Mouse (Mus musculus): ENCODE measurements at regions not wholly inside any gene's neighbourhood (a gene's known extent, or its start where the extent isn't known, plus 50 kb on each side); places are given as distances from the start of the nearest gene placed in this dataset.

DNA sequence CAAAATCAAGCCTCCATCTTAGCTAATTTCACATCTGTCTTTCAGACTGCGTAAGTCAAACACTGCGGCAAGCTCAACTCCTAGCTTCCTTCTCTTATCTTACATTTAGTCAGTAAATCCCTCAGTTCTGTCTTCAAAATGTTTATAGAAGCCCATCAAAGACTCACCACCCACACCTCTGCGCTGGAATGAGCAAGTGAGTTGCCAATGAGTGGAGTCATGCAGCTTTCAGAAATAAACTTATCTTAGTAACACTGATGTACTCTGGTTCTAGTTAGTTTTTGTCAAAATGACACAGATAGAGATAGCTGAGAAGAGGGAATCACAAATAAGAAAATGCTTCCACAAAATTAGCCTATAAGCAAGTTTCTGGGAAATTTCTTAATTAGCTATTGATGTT lies 280.7 kb upstream of the Prkd1 start:
- DNase-seq = no peak

DNA sequence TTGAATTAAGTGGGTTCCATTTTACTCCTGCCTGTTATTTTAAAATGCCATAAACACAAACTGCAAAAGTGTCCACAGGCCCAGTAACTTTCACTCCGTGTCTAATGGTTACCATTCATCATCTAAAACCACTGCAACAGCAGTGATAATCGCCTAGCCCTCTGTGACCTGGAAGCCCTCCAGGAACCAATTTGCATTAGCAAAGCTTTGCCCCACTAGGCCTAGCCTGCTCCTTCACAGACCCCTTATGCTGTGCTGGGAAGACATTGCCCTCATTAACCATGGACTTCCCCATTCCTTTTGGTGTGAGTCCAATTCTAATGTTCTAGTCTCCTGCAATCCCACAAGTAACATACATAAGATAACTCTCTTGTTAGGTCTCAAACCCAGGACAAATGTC lies 277.3 kb upstream of the Prkd1 start:
- DNase-seq = no peak

DNA sequence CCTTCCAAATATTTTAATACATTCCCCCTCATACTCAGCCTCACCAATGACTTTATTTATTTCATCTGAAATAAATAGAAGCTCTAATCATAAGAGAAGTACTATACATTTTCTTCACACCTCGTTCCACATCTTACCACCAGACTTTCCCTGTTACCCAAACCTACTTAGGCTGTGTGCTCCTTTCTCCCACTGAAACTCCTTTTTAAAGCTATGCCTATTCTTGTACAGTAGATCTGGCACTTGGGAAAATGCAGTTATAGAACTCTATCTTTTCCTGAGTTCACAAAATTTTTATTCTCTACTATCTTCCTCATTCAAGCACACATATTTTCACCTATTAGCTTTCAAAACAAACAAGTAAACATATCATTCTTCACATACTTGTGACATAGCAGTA lies 272.8 kb upstream of the Prkd1 start:
- DNase-seq = no peak

DNA sequence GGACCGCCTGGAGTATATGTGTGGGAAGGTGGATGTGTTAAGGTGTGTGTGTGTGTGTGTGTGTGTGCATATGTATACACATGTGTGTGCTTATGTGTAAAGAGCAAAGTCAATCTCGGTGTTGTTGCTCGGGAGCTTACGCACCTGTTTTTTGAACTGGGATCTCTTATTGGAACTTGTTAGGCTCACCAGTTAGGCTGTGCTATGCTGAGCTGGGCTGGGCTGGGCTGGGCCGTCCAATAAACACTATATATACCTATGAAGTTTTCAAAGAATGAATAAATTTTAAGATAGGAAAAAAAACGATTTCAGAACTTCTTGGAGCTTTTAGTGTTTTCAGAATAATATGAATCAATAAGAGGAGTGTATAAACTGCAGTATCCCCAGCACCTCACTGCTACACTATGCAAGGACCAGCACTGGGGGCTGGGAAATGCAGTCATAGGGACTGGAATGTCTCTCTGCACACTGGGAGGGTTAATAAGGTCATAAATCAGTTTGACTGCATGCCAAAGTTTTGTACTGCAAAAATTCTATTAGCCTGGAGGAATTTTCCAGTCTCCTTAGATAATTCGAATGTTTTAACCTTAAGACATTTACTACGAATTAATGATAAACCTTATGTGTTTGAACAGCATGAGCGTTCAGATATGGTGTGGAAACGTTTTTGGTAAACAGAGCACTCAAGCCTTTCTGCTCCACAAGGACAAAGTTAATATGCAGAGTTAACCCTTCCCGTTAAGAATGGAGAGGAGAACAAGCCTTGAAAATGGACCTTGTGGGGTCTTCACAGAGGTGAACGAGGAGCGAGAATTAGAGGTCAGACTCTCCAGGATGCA lies 250.9 kb upstream of the Prkd1 start:
- no peak for DNase-seq

DNA sequence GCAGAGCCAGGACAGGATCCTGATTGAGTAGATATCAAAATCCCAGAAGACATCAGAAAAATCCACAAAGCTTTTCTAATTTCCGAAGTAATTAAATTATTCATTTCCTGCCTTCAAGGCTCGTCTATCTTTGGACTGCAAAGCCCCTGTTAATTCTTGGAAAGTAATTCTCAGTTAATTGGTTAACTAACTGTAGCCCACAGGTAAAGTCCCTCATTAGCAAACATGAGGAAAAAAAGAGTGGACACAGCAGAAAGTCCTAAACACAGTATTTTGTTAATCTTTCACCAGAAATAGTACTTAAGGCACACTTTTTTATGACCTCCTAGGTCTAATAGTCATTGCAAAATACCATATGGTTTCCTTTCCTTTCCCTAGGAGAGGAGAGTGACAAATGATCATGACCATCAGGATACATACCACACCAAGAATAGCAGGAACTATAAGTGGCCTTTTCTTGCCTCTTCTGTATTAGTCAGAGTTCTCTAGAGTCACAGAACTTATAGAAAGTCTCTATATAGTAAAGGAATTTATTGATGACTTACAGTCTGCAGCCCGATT lies 248.8 kb upstream of the Prkd1 start:
- DNase-seq = no peak

DNA sequence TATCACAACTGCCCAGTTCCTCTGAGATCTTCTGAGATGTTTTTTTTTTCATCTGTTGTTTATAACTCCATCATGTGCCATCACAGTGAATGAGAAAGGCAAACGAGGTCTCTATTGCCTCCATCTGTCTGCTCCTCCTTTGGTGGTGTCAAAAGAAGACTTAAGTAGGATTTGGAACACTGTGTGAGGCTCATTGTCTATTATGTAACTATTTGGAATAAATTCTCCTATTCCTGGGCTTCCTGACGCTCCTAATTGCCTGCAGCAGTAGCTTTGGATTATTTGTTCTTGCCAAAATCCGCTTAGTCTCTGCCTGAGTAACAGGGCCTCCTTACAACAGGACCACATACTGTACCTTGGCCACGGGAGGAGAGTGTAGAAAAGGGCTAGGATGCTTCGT lies 244.7 kb upstream of the Prkd1 start:
- DNase-seq = no peak

DNA sequence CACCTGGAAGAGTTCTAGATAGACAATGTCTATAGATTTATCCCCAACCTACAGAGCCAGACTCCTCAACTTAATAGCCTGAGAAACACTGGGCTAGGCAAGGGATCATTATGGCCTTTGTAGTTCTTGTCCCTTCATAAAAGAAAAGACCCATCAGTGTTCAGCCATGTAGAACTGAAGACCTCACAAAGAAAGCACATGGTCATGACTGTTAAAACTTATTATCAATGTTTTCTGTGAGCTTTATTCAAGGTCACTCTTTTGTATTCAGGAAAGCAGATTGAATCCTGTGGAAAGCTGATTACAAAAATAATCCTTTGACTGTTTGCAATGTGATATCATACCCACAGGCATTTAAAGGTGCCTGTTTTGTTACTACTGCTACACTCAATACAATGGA lies 226.9 kb upstream of the Prkd1 start:
- DNase-seq = no peak

DNA sequence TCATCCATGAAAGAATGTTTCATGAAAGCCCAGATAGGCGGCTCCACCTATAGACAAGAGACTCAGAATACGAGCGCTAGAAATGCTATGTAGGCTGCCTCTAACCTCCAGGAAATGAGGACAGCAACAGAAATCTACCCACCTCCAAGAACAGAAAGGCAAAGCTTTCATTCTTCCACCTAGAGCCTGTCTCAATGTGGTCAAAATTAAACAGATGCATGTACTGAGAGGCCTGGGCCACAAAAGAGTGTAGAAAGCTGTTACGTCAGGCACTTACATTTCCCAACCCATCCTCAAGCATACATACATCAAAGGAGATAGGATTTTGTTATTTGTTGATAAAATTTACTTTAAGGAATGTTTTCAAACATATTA lies 225.1 kb upstream of the Prkd1 start:
- no peak for DNase-seq

DNA sequence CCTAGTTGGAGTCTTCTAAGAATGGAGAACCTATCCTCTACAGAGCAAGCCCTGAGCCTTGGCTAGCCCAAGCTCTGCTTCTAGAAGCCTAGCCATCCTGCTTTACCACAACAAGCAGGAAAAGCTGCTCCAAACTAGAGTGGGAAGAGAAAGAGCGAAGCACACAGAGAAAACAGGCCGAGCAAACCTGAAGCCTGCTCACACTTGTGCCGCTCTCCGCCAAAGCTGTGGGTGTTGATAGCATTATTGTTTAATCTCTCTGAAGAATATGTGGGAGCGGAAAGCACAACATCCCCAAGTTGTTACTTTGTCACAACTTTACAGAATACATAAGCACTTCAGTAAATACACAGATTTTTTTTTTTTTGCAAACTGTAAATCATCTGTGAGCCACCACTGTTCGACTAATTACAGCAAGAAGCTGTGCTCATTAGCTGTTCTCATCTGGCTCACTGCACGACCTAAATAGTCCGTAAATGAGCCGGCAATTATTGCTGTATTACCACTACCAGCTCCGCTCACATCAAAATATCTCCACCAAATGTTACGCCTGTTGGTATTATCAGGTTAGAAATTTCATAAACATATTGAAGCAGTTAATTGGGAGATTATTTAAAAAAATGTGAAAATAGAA lies 224.6 kb upstream of the Prkd1 start:
- no peak for DNase-seq

DNA sequence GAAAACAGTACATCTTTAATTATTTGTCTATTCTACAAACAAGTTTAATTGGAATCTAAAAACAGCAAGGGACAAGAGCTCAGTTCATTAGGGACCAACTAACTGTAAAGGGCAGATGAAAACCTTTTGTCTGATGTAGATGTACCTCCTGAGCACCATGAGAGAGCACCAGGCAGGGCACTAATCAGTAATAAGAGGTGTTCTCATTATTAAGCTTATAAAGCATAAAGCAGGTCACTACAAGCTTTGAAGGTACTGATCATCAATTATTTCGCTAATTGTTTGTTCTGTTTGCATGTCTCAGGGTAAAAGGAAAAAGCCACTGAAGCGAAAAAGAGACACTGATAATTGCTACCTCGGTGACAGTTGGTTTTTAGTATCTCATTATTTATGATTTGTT lies 202.7 kb upstream of the Prkd1 start:
- DNase-seq = no peak

DNA sequence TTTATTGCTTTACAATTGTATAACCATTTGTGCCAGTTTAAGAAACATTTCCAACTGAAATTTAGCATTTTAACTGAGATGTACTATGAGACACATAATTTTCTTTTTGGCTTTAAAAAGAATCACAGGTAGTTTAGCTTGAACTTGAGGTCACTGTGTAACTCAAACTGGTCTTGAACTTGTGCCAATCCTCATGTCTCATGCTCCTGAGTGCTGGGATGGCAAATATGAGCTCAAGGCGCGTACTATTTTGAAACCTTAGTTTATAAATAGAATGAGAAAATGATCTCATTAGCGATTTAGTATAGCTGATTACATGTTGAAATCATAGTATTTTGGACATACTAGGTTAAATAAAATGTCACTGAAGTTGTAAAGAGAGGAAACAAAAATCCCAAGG lies 199.1 kb upstream of the Prkd1 start:
- DNase-seq = no peak

DNA sequence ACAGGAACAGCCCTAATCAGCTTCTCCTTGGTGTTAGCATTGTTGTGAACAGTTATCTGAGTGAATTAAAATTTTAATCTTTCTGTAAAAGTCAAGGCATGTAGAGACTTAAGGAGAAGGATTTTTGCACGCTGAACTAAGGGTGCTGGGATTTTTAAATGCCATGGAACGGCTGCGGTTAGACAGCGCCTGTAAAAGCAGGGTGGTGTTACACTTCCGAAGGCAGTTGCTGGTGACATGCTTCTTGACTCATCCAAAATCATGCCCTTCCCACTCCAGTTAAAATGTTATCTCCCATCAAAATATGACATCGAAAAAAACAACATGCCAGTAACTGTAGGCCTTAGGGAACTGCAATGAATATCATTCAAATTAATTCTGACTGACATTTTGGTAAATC lies 193.8 kb upstream of the Prkd1 start:
- no peak for DNase-seq

DNA sequence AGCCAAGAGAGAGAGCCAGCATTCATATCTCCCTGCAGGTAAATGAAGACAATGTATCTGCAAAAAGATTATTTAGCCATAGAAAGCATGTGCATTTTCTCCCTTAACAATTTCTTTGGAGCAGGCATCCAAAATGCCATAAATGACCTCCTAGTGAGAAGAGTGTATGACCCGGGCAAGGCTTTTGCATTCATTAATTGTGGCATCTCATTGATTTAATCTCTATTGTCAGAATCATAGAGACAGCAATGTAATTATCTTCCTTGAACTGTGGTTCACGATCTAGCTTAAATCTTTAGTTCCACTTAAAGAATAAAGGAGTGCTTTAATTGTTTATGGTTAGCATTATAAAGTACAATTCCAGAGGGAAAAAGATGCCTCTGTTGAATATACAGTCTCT lies 190.5 kb upstream of the Prkd1 start:
- DNase-seq = no peak

DNA sequence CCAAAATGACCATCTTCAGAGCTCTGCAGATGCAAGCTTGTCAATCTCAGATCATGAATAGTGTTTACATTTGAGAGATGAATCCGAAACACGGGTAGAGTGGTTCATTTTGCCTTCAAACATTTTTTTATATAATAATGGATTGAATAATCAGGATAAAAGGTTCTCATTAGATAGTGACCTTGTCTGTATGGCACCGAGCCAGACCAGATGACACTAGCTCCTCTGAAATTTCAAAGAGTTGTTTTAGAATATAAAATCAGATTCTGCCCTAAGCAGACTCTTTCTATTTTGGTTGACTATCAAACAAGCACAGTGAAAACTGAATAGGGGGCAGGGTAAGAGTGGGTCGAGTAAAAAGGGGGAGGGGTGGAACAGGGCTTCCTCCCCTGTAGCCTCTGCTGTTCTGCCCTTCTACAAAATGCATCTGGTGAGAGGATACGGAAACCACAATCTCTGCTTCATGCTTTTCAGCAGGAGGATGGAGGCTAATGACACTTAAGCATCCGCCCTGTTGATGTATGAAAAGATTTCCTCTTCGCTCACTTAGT lies 159.9 kb upstream of the Prkd1 start:
- DNase-seq = no peak

DNA sequence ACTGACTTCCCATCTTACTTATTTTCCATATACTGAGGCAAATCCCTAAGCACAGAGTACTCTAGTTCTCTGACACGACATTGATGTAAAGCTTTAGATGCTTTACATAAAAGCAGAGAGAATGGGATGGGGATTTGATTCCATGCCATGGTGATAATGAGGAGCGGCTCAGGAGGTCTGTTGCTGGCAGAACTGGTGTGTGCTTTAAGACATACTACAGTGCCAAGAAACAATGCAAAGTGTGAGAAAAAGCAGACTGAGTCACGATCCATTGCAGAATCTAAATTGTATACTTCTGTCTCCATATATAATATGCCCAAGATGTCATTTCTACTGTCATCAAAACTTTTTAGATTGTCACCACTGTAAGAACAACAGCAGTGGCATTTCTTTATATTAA lies 155.5 kb upstream of the Prkd1 start:
- no peak for DNase-seq

DNA sequence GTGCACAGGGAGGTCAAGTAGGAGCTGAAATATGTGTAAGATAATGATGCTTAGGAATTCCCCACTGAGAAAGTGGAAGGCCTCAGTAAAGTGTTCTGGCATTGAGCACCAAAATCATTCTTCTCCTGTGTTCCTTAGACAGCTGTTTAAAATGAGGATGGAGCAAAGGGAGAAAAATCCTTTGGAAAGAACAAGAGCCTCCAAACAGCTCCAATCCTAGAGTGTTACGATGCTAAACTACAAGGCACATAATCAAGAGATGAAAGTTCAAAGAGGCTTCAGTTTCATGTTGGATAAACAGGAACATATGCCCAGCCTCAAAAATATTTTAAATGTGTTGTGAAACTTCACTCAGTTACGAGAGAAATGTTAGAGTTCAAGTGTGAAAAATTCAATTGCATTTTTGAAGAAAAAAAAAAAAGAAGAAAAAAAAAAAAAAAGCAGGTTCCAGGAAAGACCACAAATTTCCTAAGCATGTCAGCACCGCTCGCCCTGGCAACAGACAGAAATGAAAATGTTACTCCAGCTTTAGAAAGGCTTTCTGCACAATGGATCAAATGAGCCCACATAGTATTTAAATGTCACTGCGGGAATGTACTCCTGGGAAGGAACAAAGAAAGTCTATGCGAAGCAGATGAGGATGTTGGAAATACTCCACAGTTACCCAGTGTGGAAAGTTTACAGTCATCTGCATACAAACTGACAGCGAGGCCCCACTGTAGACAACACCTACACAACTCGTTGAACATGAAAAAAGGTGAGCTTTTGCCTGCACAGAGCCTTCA lies 116.5 kb upstream of the Prkd1 start:
- DNase-seq = no peak

DNA sequence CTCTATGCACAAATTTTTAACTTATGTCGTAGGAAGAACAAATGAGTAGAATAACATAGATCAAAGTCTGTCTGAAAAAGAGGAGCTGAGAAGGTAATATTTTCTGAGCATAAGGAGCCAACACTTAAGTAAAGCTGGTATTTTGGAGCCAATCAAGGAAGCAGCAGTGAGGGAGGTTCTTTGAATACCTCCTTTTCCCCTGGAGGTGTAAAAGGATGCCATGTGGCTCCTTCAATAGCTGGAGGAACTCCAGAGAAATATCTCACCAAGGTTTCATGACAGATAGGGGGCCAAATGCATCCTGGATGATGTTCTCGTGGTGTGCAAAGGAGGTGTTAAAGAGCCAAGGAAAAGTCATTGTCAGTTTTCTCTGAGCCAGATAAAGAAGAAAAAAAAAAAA lies 115.6 kb upstream of the Prkd1 start:
- no peak for DNase-seq

DNA sequence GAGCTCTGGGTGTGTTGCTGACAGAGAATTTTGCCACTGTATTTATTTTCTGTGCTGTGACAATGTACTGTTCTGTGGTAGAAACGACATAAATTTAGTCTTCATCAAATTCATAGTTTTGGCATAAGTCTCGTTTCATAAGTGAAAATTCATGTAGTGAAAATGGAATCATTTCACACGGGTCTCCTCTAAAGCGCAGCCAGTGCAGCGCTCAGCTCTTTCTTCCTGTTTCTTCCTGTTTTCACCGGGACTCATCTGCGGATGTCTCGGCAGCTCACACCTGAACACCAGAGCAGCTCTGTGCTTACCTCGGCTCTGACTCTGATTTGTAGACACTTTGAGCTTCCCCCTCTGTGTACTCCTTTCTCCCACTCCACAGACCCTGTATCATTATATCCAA lies 85.2 kb upstream of the Prkd1 start:
- DNase-seq = no peak

DNA sequence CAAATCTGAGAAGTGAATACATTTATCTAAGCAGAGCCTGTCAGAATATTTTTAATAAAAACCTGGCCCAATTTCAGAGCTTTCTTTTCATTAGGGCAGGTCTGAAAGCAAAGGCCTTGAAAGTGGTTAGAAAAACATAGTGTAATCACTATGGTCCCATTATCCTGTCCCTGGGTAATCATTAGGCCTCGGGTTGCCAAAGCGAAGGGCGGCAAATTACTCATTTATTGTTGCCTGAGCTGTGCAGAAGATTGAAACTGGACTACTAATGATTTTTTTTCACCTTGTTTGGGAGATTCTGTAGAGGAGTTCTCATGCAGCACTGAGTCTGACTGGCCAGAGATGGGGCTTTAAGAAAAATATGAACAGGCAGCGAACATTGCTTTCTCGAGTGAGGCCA lies 63.7 kb upstream of the Prkd1 start:
- DNase-seq = no peak

DNA sequence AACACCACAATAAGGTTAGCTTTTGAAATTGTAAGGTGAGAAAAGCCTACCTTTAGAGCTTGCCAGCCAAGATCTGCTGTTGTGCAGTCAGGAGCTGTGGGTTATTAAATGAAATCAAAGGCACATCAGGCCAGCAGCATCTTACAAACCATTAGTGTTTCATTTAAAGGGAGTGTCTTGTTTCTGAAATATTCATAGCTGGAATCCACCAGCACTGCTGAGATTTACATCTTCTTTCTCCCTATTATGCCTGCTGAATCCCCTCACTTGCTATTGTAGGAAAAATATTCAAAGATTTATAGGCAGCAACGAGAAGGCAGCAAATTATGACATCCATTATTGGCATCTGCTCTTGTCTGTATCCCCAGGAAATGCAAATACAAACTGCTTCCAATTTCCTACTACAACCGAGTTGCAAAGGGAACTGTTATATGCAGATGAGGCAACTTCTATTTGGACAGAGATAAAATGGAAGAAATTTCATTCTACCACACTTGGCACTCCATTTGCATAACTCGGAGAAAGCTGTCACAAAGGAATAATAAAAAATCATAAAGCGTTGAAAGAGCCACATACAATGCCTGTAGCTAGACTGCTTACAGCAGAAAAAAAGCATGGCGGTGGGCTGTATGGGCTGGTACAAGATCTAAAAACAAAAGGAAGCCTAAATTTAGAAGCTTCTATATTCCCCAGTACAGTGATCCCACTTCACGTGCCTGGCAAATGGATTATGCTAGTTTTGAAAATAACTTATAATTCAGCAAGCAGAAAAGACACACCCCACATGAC lies 60.3 kb upstream of the Prkd1 start:
- no peak for DNase-seq

DNA sequence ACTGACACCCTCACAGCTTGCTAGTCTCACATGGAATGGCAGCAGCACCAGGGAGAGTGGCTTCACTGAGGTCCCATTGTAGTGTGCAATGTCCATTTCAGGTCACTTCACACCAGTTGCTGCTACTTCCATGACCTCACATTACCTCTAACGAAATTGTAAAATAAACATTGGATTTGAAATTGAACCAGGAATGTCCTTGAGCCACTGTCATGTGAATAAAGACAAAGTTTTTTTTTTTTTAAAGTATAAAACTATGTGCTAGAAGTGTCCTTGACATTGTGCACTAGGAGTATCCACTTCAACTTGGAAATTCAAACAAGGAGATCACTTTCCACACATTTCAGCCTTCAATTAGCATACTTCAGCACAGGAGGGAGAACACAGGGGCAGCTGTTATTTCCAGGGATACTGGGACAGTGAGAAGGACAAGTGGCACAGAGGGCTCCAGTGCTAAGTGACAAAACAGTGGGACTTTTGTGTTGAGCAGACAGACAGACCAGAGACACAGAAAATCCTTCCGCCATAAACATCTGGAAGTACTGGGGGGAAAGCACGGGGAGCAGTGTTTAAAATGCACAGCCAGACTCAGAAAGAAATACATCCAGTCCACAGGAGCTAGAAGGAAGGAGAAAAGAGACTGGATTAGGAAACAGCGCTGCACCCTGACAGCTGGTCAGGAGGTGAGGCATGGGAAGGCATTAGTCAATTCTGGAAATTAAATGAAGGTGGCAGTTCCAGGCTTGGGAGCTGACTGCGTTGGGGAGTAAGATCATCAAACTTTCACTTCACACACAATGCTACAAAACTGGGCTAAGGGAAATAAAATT lies 49.9 kb upstream of the Prkd1 start:
- DNase-seq = no peak
